Mouse (Mus musculus) embryonic facial prominence, embryonic 14.5 days (tissue): Measurements from ENCODE around the gene Ptprg. TPM values are rescaled to one million over a fixed set of nuclear protein-coding genes. Genes with fewer than 3 reads are reported as not detected.
A peak's percentile ranks its signal among the peaks of the same experiment; 100 is the strongest.

Source experiments
- ATAC-seq: fragments of 200-750 bp; cut with Nextera tagmentation; 2 replicates; pipeline ENCODE4 v1.8.0; 2017; ENCODE audit warnings: low read depth, moderate number of reproducible peaks, moderate TSS enrichment
- DNase-seq: peaks from one replicate; pipeline ENCODE4 v3.0.0-alpha.2; 2015; ENCODE audit warnings: low spot score
- H3K27ac ChIP-seq: fragments of 300-500 bp; sonication (generic); replicated peaks from 2 replicates; pipeline ENCODE4 v1.5.1; 2014; ENCODE audit warnings: low read depth, mild to moderate bottlenecking, low read length, moderate library complexity
- H3K27me3 ChIP-seq: fragments of 300-500 bp; sonication (generic); replicated peaks from 2 replicates; pipeline ENCODE4 v1.6.1; 2014; ENCODE audit warnings: low read length; ENCODE audit not compliant: control insufficient read depth, insufficient read depth
- H3K36me3 ChIP-seq: fragments of 300-500 bp; sonication (generic); 2 replicates; pipeline ENCODE4 v1.6.1; 2014; ENCODE audit warnings: low read length, mixed read lengths; ENCODE audit not compliant: control insufficient read depth, insufficient read depth
- H3K4me1 ChIP-seq: fragments of 300-500 bp; sonication (generic); 2 replicates; pipeline ENCODE4 v1.6.1; 2014; ENCODE audit warnings: antibody characterized with exemption, low read length; ENCODE audit not compliant: control insufficient read depth, insufficient read depth
- H3K4me2 ChIP-seq: fragments of 300-500 bp; sonication (generic); 2 replicates; pipeline ENCODE4 v1.6.1; 2014; ENCODE audit warnings: low read depth, mild to moderate bottlenecking, low read length, moderate library complexity, mixed read lengths
- H3K4me3 ChIP-seq: fragments of 300-500 bp; sonication (generic); 2 replicates; pipeline ENCODE4 v1.5.1; 2014; ENCODE audit warnings: low read depth, mild to moderate bottlenecking, low read length
- H3K9ac ChIP-seq: fragments of 300-500 bp; sonication (generic); 2 replicates; pipeline ENCODE4 v1.6.1; 2014; ENCODE audit warnings: low read depth, mild to moderate bottlenecking, low read length, moderate library complexity, mixed read lengths
- H3K9me3 ChIP-seq: fragments of 300-500 bp; sonication (generic); 2 replicates; pipeline ENCODE4 v1.6.1; 2016; ENCODE audit warnings: low read length; ENCODE audit not compliant: control insufficient read depth
- WGBS: fragments of 180-500 bp; shearing (Covaris S2); extraction: QIAGEN DNeasy Blood & Tissue Kit; methylation state at CpG from one replicate; pipeline ENCODE4 v1.1.7; 2014; 5-methylcytosine and 5-hydroxymethylcytosine counted together
- polyA plus RNA-seq: library from polyadenylated mRNA; unstranded; fragments of >200 nt; fragmentation: Nextera tagmentation; extraction: Ambion mirVana; gene quantifications from 2 replicates; pipeline ENCODE4 v1.2.1, GENCODE M21; 2014

Gene Ptprg
- polyA plus RNA-seq, 1 experiment from 2014 or later = 23.5 TPM

- WGBS = 19% methylated on average over 6 of the region's 6 CpGs
- H3K4me1 ChIP-seq = peaks cover 10% of the 10 kb centered on the region
- no peak overlapping the region for H3K4me3 ChIP-seq
- no peaks in the 10 kb centered on the region for H3K36me3 ChIP-seq
- DNase-seq = no peak
- H3K9ac ChIP-seq = no peak overlapping the region
- H3K9me3 ChIP-seq = no peaks in the 10 kb centered on the region
- no peak for ATAC-seq
- no peak overlapping the region for H3K27ac ChIP-seq
- H3K27me3 ChIP-seq = no peaks in the 10 kb centered on the region
- no peak overlapping the region for H3K4me2 ChIP-seq
Observed at GRCm38 (mm10) chr14:11670847-11671246, 117.5 kb downstream of the Ptprg start.

DNA sequence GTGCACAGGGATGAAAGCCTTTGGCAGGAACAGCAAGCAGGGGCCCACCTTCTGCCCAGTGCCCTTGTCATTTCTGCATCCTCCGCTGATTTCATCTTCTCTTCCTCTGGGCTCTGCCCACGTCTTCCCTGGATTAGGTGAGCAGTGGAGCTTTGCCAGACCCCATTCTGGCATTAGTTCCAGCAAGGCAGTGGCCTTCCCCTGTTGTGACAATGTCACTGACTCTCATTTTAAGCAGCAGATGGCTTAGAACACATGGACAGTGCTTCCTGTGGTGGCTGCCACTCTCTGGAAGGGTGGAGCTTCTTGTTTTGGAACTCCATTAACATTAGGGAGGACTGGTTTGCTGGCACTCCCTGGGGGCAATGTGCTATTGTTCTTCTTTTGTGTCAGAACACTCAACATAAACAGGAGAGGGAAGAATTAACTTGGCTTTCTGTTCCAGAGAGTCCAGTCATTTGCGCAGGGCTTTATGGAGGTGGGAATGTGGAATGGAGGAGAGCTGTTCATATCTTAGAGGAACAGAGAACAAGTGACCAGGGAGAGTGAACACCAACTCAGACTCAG is 119.7 kb downstream of the Ptprg start:
- Histone ChIP-seq H3K9me3 (no peaks in the 10 kb centered on the region), H3K4me2 (no peak overlapping the region), H3K4me3 (no peak overlapping the region), H3K4me1 (peaks cover 4% of the 10 kb centered on the region; the same call in 1 of the 2 replicates), H3K36me3 (no peaks in the 10 kb centered on the region), H3K9ac (no peak overlapping the region), H3K27me3 (no peaks in the 10 kb centered on the region), H3K27ac (no peak overlapping the region)
- 83% methylated on average over 3 of the region's 3 CpGs for WGBS
- no peak for ATAC-seq
- no peak for DNase-seq

DNA sequence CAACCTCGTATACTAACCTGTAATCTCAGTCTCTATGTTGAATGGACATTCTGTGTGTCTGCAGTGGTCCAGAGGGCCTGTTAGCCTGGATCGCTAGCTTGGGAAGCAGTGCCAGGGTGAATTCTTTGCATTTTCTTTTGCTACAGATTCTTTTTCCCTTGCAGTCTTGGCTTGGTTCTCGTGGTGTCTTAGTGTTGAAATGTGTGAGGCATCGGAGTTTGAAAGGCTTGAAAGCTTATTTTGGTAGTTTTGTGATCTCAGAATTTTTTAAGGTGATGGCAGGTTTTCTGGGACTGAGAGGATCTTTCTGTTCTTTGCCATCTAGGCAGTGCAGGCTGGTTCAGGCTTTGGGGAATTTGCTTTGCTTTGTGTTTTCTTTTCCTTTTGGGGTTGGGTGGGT is 124.9 kb downstream of the Ptprg start:
- H3K27ac ChIP-seq = no peak overlapping the region
- H3K36me3 ChIP-seq = no peaks in the 10 kb centered on the region
- H3K4me1 ChIP-seq = peaks cover 11% of the 10 kb centered on the region
- H3K9me3 ChIP-seq = no peaks in the 10 kb centered on the region
- H3K9ac ChIP-seq = no peak overlapping the region
- ATAC-seq (no peak), DNase-seq (no peak)
- 65% methylated on average over 4 of the region's 4 CpGs for WGBS
- no peak overlapping the region for H3K4me3 ChIP-seq
- no peak overlapping the region for H3K4me2 ChIP-seq
- no peaks in the 10 kb centered on the region for H3K27me3 ChIP-seq

DNA sequence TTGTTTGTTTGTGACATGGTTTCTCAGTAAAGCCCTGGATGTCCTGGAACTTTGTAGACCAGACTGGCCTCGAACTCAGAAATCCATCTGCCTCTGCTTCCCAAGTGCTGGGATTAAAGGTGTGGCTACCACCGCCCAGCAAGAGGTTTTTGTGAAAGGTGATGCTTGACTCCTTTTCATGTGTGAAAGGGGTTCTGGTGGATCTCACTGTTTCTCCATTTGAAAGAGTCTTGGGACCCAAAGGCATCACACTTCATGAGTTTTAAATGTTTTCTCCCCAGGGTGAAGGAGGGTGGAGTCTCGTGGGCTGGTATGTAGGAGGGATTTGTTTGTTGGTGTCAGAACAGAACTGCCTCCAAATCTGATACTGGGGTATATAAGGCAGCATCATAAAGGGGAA is 126.4 kb downstream of the Ptprg start:
- peaks cover 22% of the 10 kb centered on the region for H3K4me1 ChIP-seq
- WGBS = 60% methylated on average over 3 of the region's 3 CpGs

GRCm38 (mm10) chr14:11680621-11681020 is 127.3 kb downstream of the Ptprg start:
- H3K9ac ChIP-seq = no peak overlapping the region
- WGBS = 75% methylated on average over 2 of the region's 2 CpGs

More for the DNA sequence above, 126.4 kb downstream of the Ptprg start:
- Histone ChIP-seq H3K27me3 (no peaks in the 10 kb centered on the region), H3K9me3 (no peaks in the 10 kb centered on the region), H3K4me2 (no peak overlapping the region), H3K4me3 (no peak overlapping the region), H3K36me3 (no peaks in the 10 kb centered on the region), H3K27ac (no peak overlapping the region), H3K9ac (no peak overlapping the region)
- DNase-seq (no peak), ATAC-seq (no peak)

DNA sequence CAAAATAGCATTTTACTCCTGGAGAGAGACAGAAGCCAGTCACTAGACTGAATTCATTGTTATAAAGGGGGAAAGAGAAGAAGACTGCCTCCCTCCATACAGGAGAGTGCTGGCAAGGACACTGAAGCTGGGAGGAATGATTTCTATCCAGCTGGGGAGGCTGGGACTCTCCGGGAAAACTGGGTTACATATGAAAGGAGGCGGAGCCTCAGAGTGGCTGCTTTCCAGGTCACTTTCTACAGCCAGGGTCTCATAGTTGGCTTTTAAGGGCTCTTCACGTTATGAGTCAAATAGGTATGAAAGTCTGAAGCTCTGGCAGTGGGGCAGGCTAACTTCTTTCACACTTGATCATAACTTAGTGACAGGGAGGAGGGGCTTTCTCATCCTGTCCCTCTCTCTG is 129.1 kb downstream of the Ptprg start:
- Histone ChIP-seq H3K27me3 (no peaks in the 10 kb centered on the region), H3K4me2 (no peak overlapping the region), H3K4me1 (peaks cover 22% of the 10 kb centered on the region), H3K9ac (no peak overlapping the region), H3K36me3 (no peaks in the 10 kb centered on the region), H3K9me3 (no peaks in the 10 kb centered on the region), H3K4me3 (no peak overlapping the region), H3K27ac (no peak overlapping the region)
- 15% methylated on average over 3 of the region's 3 CpGs for WGBS
- ATAC-seq (no peak), DNase-seq (no peak)

More at GRCm38 (mm10) chr14:11680621-11681020, 127.3 kb downstream of the Ptprg start:
- no peak for ATAC-seq
- H3K4me1 ChIP-seq = peaks cover 22% of the 10 kb centered on the region
- DNase-seq = no peak
- H3K27ac ChIP-seq = no peak overlapping the region
- no peaks in the 10 kb centered on the region for H3K36me3 ChIP-seq
- H3K9me3 ChIP-seq = no peaks in the 10 kb centered on the region
- H3K4me3 ChIP-seq = no peak overlapping the region
- H3K27me3 ChIP-seq = no peaks in the 10 kb centered on the region
- H3K4me2 ChIP-seq = no peak overlapping the region

DNA sequence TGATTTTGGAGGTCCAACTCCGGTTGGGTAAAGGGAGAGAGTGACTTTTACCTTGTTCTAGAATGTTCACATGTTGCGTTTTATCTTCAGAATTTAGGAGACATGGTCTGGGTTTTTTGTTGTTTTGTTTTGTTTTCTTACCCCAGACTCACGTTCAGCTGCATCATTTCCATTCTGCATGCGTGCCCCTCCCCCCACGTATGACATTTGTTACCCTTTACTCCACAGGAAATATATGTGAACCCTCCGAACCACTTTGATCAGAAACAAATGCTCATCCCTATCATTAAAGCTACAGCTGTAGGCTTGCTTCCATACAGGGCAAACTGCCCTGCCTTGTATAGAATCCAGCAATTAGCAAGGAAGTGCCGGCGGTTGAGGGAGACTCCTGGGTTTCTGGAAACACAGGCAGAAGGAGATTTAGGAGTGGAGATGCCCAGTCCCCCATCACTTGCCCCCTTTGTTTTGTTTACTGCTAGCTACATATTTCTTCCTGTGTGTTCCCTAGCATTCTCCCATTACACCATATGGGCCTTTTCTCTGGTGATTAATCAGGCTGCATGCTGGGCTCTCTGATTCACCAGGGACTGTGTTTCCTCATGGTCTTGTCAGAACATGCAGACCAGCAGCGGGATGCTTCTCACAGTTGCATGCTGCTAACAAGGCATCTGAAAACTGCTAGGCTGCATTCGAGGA is 130.2 kb downstream of the Ptprg start:
- Histone ChIP-seq H3K9me3 (no peaks in the 10 kb centered on the region), H3K4me1 (peaks cover 26% of the 10 kb centered on the region), H3K27ac (no peak overlapping the region), H3K36me3 (no peaks in the 10 kb centered on the region), H3K9ac (no peak overlapping the region), H3K27me3 (no peaks in the 10 kb centered on the region), H3K4me2 (0 out of 2 replicates have a peak overlapping the region, but pooled peaks have one; percentile 24), H3K4me3 (no peak overlapping the region)
- ATAC-seq = peak; percentile 67; the same call in 1 of the 2 replicates
- 25% methylated on average over 10 of the region's 10 CpGs for WGBS
- peak; percentile 73 for DNase-seq

- Histone ChIP-seq H3K9me3 (no peaks in the 10 kb centered on the region), H3K4me3 (no peak overlapping the region), H3K36me3 (no peaks in the 10 kb centered on the region), H3K27me3 (no peaks in the 10 kb centered on the region), H3K27ac (no peak overlapping the region), H3K9ac (no peak overlapping the region), H3K4me1 (peaks cover 30% of the 10 kb centered on the region), H3K4me2 (no peak overlapping the region)
- 50% methylated on average over 2 of the region's 2 CpGs for WGBS
- ATAC-seq (no peak), DNase-seq (no peak)
Observed at GRCm38 (mm10) chr14:11684104-11684503, 130.8 kb downstream of the Ptprg start.

DNA sequence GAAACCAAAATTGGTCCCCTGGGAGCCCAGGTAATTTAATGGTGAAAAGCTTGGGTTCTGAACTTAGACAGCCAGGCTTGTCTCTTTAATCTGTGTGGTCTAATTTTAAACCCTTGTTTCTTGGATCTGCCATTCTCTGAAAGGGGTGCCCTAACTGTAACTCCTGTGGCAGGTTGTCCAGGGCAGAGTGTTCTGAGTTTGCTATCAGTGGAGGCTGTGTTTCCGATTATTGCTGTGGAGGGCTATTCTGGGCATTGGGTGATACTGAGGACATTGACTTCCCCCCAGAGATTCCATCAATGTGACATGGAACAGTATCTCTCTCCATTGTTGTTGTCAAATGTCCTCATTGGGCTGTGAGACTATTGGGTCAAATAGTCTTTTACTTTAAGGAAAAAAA is 134.2 kb downstream of the Ptprg start:
- H3K9me3 ChIP-seq = no peaks in the 10 kb centered on the region
- H3K27me3 ChIP-seq = no peaks in the 10 kb centered on the region
- DNase-seq (no peak), ATAC-seq (no peak)
- no peak overlapping the region for H3K4me3 ChIP-seq
- H3K36me3 ChIP-seq = no peaks in the 10 kb centered on the region
- H3K27ac ChIP-seq = no peak overlapping the region
- H3K9ac ChIP-seq = no peak overlapping the region
- H3K4me2 ChIP-seq = no peak overlapping the region
- 77% methylated on average over 1 of the region's 1 CpGs for WGBS
- H3K4me1 ChIP-seq = peaks cover 28% of the 10 kb centered on the region
